Mouse (Mus musculus) right cerebral cortex, adult 2 months (tissue): ENCODE data around the gene Lzic.

ENCODE experiments used
- DNase-seq, 2 experiments: peaks; one replicate each; pipeline ENCODE4 v3.0.0; 2021 to 2022; ENCODE audit warnings: low spot score in 2 of 2

Lzic gene

DNA sequence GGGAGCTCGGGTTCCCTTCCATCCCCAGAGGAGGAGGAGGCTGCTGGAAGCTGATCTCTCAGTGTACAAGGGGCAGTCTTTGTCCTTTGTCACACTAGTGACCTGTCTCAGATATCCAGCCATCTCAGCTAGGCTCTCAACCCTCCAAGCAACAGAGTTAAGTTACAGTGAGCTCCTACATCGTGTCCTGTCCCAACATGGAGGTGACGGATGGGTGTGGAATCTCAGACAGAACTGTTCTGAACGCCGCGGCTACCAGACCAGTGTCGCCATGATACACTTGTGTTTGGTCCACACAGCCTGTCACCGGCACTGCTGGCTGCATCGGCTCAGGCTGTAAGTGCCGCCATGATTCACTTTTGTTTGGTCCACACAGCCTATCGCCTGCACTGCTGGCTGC is 8.0 kb upstream of the Lzic start, which contains the start of gene Tmem274:
Gene Tmem274 (plus strand): TSS at position 301 of the 400 bp plus-strand sequence.
- no peak for DNase-seq

DNA sequence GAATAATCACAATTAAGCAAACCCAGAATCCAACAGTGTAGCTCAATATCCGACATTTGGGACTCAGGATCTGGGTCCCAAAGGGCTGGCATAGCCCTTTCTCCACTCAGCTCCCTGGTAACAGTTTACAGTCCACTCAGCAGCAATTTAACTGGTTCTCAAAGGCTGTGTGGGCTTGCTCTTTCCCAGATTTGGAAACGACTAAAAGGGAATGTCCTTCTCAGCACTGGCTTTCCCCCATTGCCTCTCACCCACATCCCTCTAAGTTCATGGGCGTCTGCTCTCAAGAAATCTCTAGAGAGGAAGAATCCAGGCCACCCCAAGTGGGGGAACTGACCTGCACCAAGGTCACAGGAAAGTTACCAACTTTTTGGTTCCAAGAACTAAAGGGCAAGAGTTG is 463 bp upstream of the Lzic start:
- DNase-seq = no peak

GRCm38 (mm10) chr4:149485825-149486206 is 787 bp downstream of the Lzic start:
- peak; percentile 30 to 35 for DNase-seq

DNA sequence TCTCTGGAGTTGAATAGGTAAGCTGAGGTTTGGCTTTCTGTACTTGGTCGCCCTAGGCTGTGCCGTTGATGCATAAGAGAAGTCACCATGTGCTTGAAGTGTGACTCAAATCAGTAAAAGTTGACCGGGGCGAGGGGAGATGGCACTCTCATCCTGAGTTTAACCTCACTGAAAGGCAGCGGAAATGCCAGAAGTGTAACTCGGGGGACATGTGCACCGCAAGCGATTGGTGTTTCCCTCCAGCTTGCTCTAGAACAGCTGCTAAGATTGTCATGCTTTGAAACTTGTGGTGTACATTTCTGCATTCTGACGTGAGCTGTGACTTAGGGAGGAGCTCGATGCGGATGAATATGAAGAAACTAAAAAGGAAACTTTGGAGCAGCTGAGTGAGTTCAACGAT is 2.7 kb downstream of the Lzic start:
- no peak for DNase-seq

- no peak for DNase-seq
These were observed 4.6 kb downstream of the Lzic start for GRCm38 (mm10) chr4:149489415-149490240.

DNA sequence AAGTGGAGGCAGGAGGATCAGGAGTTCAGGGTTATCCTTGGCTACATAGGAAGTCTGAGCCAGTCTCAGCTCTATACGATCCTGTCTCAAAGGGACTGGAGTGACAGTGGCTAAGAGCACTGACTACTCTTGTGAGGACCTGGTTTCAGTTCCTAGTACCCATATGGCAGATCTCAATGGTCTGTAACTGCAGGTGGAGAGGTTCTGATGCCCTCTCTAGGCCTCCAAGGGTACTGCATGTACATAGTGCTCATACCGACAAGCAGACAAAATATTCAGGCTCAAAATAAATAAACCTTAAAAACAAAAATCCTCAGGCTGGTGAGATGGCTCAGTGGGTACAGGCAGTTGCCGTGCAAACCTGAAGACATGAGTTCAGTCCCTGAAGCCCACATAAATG is 6.1 kb downstream of the Lzic start:
- no peak for DNase-seq

DNA sequence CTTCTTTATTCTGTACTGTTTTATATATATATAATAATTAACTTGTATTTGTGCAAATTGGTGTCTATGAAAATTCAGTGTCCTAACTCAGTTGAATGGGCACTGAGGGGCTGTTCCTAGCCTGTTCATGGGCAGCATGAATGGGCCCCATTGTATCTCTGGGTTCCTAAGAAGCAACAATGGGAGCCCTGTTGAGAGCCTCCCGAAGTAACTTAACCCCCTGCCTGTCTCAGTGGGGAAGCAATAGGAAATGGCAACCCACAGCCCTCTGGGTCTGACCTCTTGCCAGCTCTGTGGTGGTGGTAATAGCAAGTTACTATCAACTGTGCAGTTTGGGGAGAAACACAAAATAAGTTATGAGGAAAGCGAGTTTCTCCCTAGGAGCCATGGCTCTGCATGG is 11.6 kb downstream of the Lzic start:
- no peak for DNase-seq

DNA sequence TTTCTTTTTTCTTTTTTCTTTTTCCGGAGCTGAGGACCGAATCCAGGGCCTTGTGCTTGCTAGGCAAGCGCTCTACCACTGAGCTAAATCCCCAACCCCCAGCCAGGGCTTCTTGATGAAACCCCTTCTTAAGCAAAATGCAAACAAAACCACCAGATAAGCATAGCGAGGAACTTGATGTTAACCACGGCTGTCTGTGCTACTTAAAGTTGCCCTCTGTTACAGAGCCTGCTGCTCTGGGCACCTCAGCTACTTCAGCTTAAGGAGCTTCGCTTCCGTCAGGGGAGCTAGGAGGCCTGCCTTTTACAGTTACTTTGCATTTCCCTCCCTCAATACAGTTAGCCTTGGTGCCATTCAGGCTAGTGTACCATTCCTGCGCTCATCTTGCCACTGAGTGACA is 13.9 kb downstream of the Lzic start:
- no peak for DNase-seq

DNA sequence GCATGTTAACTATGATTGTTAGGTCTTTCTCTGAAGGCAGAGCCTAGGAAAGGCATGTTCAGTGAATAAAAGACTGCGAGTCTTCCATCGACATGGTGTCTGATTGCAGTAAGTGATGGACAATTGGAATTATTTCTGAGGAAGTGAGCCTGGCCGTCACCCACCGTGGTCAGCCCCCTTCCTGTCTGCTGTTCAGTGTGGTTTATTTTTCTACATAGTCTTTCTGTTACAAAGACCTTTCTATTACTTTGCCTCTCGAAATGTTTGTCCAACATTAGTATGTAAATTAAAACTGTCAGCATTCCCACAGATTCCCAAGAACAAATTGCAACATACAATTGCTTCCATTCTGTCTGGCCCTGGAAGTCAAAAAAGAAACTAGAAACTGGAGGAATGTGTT is 14.8 kb downstream of the Lzic start:
- DNase-seq = no peak

DNA sequence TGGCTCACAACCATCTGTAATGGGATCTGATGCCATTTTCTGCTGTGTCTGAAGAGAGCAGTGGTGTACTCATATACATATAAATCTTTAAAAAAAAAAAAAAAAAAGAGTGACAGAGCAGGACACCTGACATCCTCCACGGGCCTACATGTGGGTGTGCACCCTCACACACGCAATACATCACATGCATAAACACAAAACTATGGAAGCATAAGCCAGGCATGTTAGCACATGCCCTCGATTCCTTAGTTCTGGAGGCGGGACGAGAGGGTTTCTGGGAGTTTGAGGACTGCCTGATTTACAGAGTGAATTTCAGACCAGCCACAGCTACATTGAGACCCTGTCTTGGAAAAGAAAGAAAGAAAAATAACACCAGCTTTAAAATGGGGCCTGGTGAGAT is 19.3 kb downstream of the Lzic start:
- DNase-seq = no peak

GRCm38 (mm10) chr4:149504858-149505257 is 19.8 kb downstream of the Lzic start:
- DNase-seq = no peak

DNA sequence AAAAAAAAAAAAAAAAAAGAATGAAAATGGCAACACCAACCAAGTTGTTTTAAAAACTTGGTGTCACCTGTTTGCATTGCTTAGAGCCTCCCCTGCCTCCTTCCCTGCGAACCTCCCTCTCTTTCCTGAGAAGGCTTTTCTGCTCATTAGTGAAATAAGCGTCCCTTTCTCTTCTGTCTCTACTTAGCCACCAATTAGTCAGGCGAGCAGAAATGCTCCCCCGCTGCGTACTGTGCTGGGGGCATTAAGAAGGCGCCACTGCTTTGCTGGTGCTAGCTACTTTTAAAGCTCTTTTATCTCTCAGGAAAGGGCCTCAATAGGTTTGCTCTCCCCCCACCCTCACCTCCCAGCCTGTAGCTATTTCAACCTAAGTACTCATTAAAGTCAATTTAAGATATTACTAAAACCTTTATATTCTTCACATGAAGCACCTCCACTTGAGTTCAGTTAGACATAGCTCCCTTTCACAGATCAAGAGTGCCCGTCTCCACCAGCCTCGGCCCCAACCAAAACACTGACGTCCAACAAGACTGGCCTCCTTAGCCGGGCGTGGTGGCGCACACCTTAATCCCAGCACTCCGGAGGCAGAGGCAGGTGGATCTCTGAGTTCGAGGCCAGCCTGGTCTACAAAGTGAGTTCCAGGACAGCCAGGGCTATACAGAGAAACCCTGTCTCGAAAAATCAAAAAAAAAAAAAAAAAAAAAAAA is 20.4 kb downstream of the Lzic start:
- DNase-seq = no peak

DNA sequence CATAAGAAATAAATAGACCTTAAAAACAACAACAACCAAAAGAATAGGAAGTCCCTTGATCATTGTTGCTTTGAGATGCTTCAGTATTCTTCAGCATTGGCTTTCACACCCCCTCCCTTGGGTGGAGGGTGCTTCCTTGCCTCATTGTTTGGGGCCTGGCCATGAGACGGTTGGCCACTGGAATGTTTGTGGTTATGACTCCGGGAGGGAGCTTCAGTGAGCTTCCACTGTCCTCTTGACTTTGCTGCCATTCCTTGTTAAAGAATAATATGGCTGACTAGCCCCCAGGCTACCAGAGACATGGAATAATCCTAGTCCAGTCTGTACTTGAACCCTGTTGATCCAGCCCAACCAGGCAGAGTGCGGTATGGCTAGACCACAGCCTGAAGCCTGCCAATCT is 21.9 kb downstream of the Lzic start:
- DNase-seq = no peak

DNA sequence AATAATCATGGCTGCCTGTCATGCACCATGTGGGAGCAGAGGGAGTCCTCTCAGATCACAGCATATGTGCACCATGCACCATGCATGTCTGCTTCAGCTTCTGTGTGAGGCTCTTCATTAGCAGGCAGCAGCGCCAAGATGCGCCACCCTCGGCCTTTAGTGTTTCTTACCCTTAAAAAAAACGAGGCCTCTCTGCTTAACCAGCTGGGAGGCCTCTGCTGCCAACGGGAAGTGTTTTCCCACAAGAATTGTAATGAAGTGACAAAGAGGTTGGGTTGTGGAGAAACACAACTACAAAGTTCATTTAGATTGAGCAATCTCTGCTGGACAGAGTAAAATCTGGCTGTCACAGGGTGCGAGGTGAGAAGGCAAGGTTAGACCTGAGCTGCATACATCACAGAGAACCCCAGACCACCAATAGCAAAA is 26.2 kb downstream of the Lzic start:
- peak in 1 of 2 experiments; percentile 21 for DNase-seq

DNA sequence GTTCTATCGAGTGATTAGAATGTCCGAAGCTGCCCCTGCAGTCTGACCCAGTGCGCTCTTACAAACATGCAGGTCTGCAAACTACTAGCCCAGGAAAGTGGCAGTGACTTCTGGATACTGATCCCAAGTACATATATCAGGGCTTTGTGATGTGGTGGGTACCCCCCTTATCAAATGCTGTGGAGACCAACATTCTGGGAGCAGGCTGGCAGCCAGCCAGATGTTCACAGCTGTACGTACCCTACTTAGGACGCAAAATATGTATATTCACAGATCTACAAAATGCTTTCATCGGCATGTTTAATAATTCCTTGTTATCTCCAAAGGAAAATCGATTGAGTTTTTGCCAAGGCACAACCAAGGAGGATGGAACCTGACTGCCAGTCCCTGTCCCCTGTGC is 27.0 kb downstream of the Lzic start:
- no peak for DNase-seq

- no peak for DNase-seq
These were observed 30.7 kb downstream of the Lzic start for GRCm38 (mm10) chr4:149515706-149516105.

GRCm38 (mm10) chr4:149517868-149518340 is 32.9 kb downstream of the Lzic start, which contains the start of gene Ctnnbip1:
TSS of gene Ctnnbip1 (plus strand) at chr4:149518236.
- peak; percentile 90 to 91 for DNase-seq

- no peak for DNase-seq
These were observed 33.6 kb downstream of the Lzic start for GRCm38 (mm10) chr4:149518351-149519220.

GRCm38 (mm10) chr4:149521258-149521657 is 36.2 kb downstream of the Lzic start:
- DNase-seq = no peak

- no peak for DNase-seq
These were observed 38.9 kb downstream of the Lzic start for GRCm38 (mm10) chr4:149523961-149524360.

GRCm38 (mm10) chr4:149525170-149525569 is 40.1 kb downstream of the Lzic start:
- no peak for DNase-seq

DNA sequence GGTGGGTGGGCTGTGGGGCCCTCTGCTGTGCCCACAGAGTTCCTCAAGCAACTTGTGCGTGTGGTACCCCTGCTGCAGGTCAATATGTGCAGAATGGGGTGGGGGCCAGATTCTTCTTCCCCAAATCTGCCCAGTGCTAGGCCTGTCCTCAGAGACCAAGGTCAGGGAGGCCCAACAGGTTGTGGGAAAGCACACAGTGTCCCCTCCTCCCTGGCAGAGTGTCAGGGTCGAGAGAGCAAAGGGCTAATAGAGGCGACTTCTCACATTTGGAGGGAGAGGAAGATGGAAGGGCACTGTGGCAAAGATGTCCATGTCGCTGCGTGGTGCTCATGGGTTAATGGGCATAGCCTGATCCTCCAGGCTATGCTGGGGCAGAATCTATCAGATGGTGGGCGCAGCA is 40.8 kb downstream of the Lzic start:
- no peak for DNase-seq
